23 mouse cellular contexts compared by ENCODE assay signal in genomic region chr8:44894626-44895025, GRCm38 (mm10).
"Had no signal": no experiment of that assay in that cellular context is flagged by ENCODE, and none has a peak within 500 bp of the region (broad histone marks: within the 10 kb centered on the region; RNA-seq: fewer than 3 reads in every experiment).

No protein-coding gene starts in this region.

- H3K9ac ChIP-seq: forebrain, postnatal 0 days; heart, embryonic 13.5 days; heart, embryonic 15.5 days; hindbrain, embryonic 13.5 days; hindbrain, embryonic 15.5 days; limb, embryonic 13.5 days; limb, embryonic 15.5 days; liver, embryonic 12.5 days; liver, embryonic 14.5 days had no signal

- ATAC-seq: forebrain, postnatal 0 days; hindbrain, postnatal 0 days; intestine, embryonic 16.5 days; liver, embryonic 12.5 days had no signal

- H3K4me1 ChIP-seq: heart, embryonic 10.5 days; heart, embryonic 13.5 days; heart, embryonic 15.5 days; liver, embryonic 12.5 days had no signal

- H3K27ac ChIP-seq: heart, embryonic 10.5 days; heart, embryonic 13.5 days; heart, embryonic 15.5 days; hindbrain, embryonic 13.5 days; hindbrain, embryonic 15.5 days; hindbrain, postnatal 0 days; kidney, postnatal 0 days; limb, embryonic 13.5 days; limb, embryonic 15.5 days; liver, embryonic 12.5 days; liver, embryonic 14.5 days had no signal

- H3K36me3 ChIP-seq: heart, embryonic 10.5 days; heart, embryonic 13.5 days; heart, embryonic 15.5 days; hindbrain, embryonic 13.5 days; hindbrain, embryonic 15.5 days; limb, embryonic 13.5 days; limb, embryonic 15.5 days; liver, embryonic 12.5 days had no signal

- H3K4me3 ChIP-seq: heart, embryonic 10.5 days; heart, embryonic 13.5 days; heart, embryonic 15.5 days; hindbrain, embryonic 13.5 days; hindbrain, embryonic 15.5 days; limb, embryonic 13.5 days; limb, embryonic 15.5 days; liver, embryonic 12.5 days had no signal

- H3K4me2 ChIP-seq: heart, embryonic 13.5 days; heart, embryonic 15.5 days; hindbrain, embryonic 13.5 days; hindbrain, embryonic 15.5 days; limb, embryonic 13.5 days; limb, embryonic 15.5 days; liver, embryonic 12.5 days had no signal

- H3K9me3 ChIP-seq: heart, embryonic 10.5 days; heart, embryonic 13.5 days; heart, embryonic 15.5 days; hindbrain, embryonic 13.5 days; hindbrain, embryonic 15.5 days; limb, embryonic 13.5 days; limb, embryonic 15.5 days had no signal

- H3K27me3 ChIP-seq: heart, embryonic 13.5 days; heart, embryonic 15.5 days; hindbrain, embryonic 13.5 days; hindbrain, embryonic 15.5 days; limb, embryonic 13.5 days; limb, embryonic 15.5 days; liver, embryonic 12.5 days had no signal

- DNase-seq: forebrain, postnatal 0 days; gastrocnemius, postnatal 14 days; gastrocnemius, postnatal 36 days; heart, adult 18-20 months; heart, postnatal 14 days; heart, postnatal 36 days; kidney, adult 11 months; kidney, adult 9 months; layer of hippocampus, adult 9-11 months; layer of hippocampus, postnatal 36 days; left cerebral cortex, postnatal 4 days had no signal
